Mouse (Mus musculus) hindbrain, postnatal 0 days (tissue): ENCODE measurements around the gene Fam227b. TPM values are rescaled to one million over a fixed set of nuclear protein-coding genes. Genes with fewer than 3 reads are reported as not detected.

Experiments used
- ATAC-seq: fragments of 200-750 bp; cut with Nextera tagmentation; 2 replicates; pipeline ENCODE4 v1.8.0; 2017; ENCODE audit warnings: mild to moderate bottlenecking, moderate TSS enrichment, moderate library complexity
- DNase-seq: peaks from one replicate; pipeline ENCODE4 v3.0.0-alpha.2; 2015; ENCODE audit warnings: low spot score
- H3K27ac ChIP-seq: fragments of 300-500 bp; sonication (generic); 2 replicates; pipeline ENCODE4 v1.5.1; 2014; ENCODE audit warnings: mild to moderate bottlenecking
- H3K27me3 ChIP-seq: fragments of 300-500 bp; sonication (generic); 2 replicates; pipeline ENCODE4 v1.6.1; 2014; ENCODE audit warnings: low read length, mixed read lengths; ENCODE audit not compliant: insufficient read depth
- H3K36me3 ChIP-seq: fragments of 300-500 bp; sonication (generic); 2 replicates; pipeline ENCODE4 v1.6.1; 2014; ENCODE audit warnings: low read length, mixed read lengths; ENCODE audit not compliant: insufficient read depth
- H3K4me1 ChIP-seq: fragments of 300-500 bp; sonication (generic); 2 replicates; pipeline ENCODE4 v1.6.1; 2014; ENCODE audit warnings: antibody characterized with exemption, low read length, mixed read lengths; ENCODE audit not compliant: insufficient read depth
- H3K4me2 ChIP-seq: fragments of 300-500 bp; sonication (generic); 2 replicates; pipeline ENCODE4 v1.6.1; 2014; ENCODE audit warnings: low read depth, mild to moderate bottlenecking, low read length, moderate library complexity, mixed read lengths
- H3K4me3 ChIP-seq: fragments of 300-500 bp; sonication (generic); 2 replicates; pipeline ENCODE4 v1.5.1; 2014; ENCODE audit warnings: low read length
- H3K9ac ChIP-seq: fragments of 300-500 bp; sonication (generic); replicated peaks from 2 replicates; pipeline ENCODE4 v1.6.1; 2014; ENCODE audit warnings: mild to moderate bottlenecking, low read length, moderate library complexity, mixed read lengths
- H3K9me3 ChIP-seq: fragments of 300-500 bp; sonication (generic); 2 replicates; pipeline ENCODE4 v1.6.1; 2016; ENCODE audit warnings: low read length, mixed read lengths
- CTCF ChIP-seq: IDR thresholded peaks from 2 replicates; pipeline ENCODE4 v1.5.1; 2016; ENCODE audit warnings: antibody characterized with exemption, control low read depth, low read depth
- WGBS: fragments of 180-500 bp; shearing (Covaris S2); extraction: QIAGEN DNeasy Blood & Tissue Kit; methylation state at CpG from one replicate; pipeline ENCODE4 v1.1.7; 2014; 5-methylcytosine and 5-hydroxymethylcytosine counted together
- polyA plus RNA-seq: library from polyadenylated mRNA; unstranded; fragments of >200 nt; fragmentation: Nextera tagmentation; extraction: Ambion mirVana; gene quantifications from 2 replicates; pipeline ENCODE4 v1.2.1, GENCODE M21; 2015
- total RNA-seq: library from RNA; depleted of rRNA; stranded (reverse); fragments of >200 nt; gene quantifications from 2 replicates; pipeline ENCODE4 v1.2.3, GENCODE M21; 2014

Fam227b gene
- total and polyA plus RNA-seq, 2 experiments from 2014 or later, result 0.16 to 0.20 TPM

DNA sequence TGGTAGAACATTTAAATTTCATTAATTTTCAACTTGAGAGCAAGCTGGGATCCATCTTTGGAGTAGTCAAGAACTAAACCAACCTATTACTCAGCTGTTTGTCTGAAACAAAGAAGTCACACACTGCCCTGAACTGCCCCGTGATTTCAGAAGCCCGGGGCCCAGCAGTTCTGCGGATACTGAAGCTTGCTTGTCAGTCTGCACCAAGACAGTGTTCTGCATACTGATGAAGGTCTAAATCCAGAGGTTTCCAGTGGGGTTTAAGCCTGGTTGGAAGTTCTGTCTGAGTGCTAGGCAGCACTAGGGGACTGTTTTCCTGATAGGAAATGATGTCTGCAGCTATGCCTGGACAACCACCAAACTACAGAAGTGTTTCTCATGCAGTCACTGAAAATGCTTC lies 109.1 kb downstream of the Fam227b start:
- no peak overlapping the region for H3K4me2 ChIP-seq
- no peak for TF ChIP-seq CTCF
- no peak overlapping the region for H3K27ac ChIP-seq
- H3K9ac ChIP-seq, result no peak overlapping the region
- H3K27me3 ChIP-seq, result no peaks in the 10 kb centered on the region
- WGBS, result 24% methylated on average over 3 of the region's 3 CpGs
- no peak for DNase-seq
- no peak overlapping the region for H3K4me3 ChIP-seq
- no peaks in the 10 kb centered on the region for H3K9me3 ChIP-seq
- H3K36me3 ChIP-seq, result no peaks in the 10 kb centered on the region
- no peak for ATAC-seq
- H3K4me1 ChIP-seq, result no peaks in the 10 kb centered on the region

DNA sequence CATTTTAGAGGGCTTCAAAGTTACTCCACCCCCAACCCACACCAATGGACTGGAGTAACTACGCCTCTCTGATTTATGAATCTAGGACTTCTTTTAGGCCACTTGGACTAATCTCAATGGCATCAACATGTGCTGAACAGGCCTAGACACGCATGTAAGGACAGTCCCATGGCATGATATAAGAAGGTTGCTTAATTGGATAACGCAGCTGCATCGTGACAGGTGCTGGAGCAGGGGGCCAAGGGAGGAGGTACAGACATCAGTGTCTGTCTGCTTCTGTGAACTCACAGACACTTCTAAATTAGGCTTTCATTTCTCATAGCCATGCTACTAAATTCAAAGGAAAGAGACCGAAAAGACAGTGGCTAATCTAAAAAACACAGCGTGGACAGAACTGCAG lies 110.6 kb downstream of the Fam227b start:
- 85% methylated on average over 6 of the region's 6 CpGs for WGBS
- no peaks in the 10 kb centered on the region for H3K9me3 ChIP-seq
- no peak overlapping the region for H3K4me3 ChIP-seq
- H3K27me3 ChIP-seq, result no peaks in the 10 kb centered on the region
- DNase-seq (no peak), ATAC-seq (no peak)
- H3K27ac ChIP-seq, result no peak overlapping the region
- H3K4me1 ChIP-seq, result no peaks in the 10 kb centered on the region
- no peak for TF ChIP-seq CTCF
- no peaks in the 10 kb centered on the region for H3K36me3 ChIP-seq
- no peak overlapping the region for H3K4me2 ChIP-seq
- H3K9ac ChIP-seq, result no peak overlapping the region

DNA sequence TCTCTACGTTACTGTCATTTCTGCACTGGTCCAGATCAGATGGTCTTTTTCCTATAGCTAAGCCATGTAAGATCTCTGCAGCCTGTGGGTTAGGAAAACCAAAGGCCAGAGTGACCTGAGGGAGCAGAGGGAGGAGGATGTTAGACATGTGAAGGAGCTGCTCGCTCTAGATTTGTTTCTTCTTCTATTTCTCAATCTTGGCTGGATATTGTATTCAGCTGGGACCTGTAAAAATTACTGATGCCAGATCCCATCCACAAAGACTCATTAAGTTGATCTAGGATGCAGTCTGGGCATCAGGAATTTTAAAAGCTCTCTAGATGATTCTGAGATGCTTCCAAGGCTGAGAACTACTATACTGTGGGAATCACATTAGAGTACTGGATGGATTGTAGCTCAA lies 111.2 kb downstream of the Fam227b start:
- H3K4me2 ChIP-seq, result no peak overlapping the region
- H3K36me3 ChIP-seq, result no peaks in the 10 kb centered on the region
- no peak overlapping the region for H3K27ac ChIP-seq
- H3K9me3 ChIP-seq, result no peaks in the 10 kb centered on the region
- H3K4me1 ChIP-seq, result no peaks in the 10 kb centered on the region
- H3K4me3 ChIP-seq, result no peak overlapping the region
- H3K27me3 ChIP-seq, result no peaks in the 10 kb centered on the region
- TF ChIP-seq CTCF, result no peak
- H3K9ac ChIP-seq, result no peak overlapping the region
- DNase-seq (no peak), ATAC-seq (no peak)
- 92% methylated on average over 2 of the region's 2 CpGs for WGBS

DNA sequence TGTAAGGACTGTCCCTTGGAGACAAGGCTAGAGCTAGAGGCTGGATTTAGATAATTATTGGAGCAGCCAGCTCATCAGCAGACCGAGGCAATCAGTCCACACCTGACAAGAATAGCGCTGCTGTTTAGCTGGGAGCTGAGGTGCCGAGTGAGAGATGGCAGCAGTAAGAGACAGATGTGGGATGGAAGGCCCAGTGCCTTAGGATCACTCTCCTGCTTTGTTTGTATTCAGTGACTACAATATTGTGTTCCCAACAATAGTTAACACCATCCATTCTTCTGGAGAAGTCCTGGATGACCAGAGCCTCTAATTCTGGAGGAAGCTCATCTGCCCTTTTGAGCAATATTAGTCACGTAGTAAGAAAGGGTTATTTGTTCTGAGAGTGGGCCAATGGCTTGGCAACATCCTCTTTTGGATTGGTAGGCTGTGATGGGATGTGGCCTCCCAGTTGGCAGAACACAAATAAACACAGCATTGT lies 112.4 kb downstream of the Fam227b start:
- Histone ChIP-seq H3K9me3 (no peaks in the 10 kb centered on the region), H3K36me3 (no peaks in the 10 kb centered on the region), H3K9ac (no peak overlapping the region), H3K27me3 (no peaks in the 10 kb centered on the region), H3K27ac (no peak overlapping the region), H3K4me2 (no peak overlapping the region), H3K4me1 (no peaks in the 10 kb centered on the region), H3K4me3 (no peak overlapping the region)
- WGBS, result 69% methylated on average over 4 of the region's 4 CpGs
- no peak for ATAC-seq
- TF ChIP-seq CTCF, result no peak
- no peak for DNase-seq

DNA sequence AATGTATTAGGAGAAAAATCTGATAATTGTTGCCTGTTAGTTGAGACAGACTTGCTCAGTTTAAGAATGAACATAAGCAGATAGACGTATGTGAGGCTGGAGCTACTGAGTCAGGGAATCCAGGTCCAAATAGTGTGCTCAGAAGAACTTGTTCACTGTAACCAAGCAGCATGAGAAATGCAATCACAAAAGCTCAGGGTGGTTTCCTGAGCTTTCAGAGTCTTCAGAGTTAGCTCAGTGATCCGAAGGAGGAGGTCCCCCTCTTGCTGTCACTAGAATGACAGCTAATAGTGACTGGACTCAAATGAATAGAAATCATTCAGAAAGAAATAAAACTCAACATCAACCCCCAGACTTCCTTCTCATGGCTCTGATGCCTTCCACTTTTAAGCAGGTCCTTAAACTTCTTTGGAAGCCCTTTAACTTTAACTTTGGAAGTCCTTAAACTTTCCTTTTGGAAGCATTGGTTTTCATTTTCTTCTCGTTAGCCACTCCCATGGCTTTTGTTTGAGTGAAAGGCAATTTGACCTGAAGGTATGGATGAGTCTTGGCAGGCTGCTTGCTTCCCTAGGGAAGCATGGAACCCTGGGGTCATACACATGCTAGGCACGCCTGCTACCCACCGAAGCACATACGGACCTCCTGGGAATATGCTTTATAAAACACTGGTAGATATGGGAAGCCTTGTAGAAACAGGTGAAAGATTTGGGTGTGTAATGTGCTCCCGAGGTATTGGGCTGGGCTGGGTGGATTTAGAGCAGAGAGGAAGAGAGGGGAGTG lies 113.4 kb downstream of the Fam227b start:
- TF ChIP-seq CTCF, result no peak
- H3K4me1 ChIP-seq, result no peaks in the 10 kb centered on the region
- H3K4me3 ChIP-seq, result no peak overlapping the region
- no peak for ATAC-seq
- no peaks in the 10 kb centered on the region for H3K36me3 ChIP-seq
- H3K4me2 ChIP-seq, result no peak overlapping the region
- no peak overlapping the region for H3K27ac ChIP-seq
- 54% methylated on average over 7 of the region's 7 CpGs for WGBS
- H3K9me3 ChIP-seq, result no peaks in the 10 kb centered on the region
- H3K9ac ChIP-seq, result no peak overlapping the region
- DNase-seq, result no peak
- H3K27me3 ChIP-seq, result no peaks in the 10 kb centered on the region

- Histone ChIP-seq H3K4me2 (no peak overlapping the region), H3K36me3 (no peaks in the 10 kb centered on the region), H3K4me3 (no peak overlapping the region), H3K4me1 (no peaks in the 10 kb centered on the region), H3K9me3 (no peaks in the 10 kb centered on the region), H3K9ac (no peak overlapping the region), H3K27me3 (no peaks in the 10 kb centered on the region), H3K27ac (no peak overlapping the region)
- no peak for TF ChIP-seq CTCF
- ATAC-seq (no peak), DNase-seq (no peak)
- 87% methylated on average over 4 of the region's 4 CpGs for WGBS
These were observed 115.7 kb downstream of the Fam227b start for GRCm38 (mm10) chr2:126036121-126036520.
